Mouse (Mus musculus) testis, adult 2 months (tissue): ENCODE measurements around the gene Ski. TPM values are rescaled to one million over a fixed set of nuclear protein-coding genes. Genes with fewer than 3 reads are reported as not detected.

Experiments
- H3K27ac ChIP-seq: fragments of 200-500 bp; 2 replicates; pipeline ENCODE4 v1.5.1; 2012; ENCODE audit warnings: low read depth, low read length; ENCODE audit not compliant: control insufficient read depth, insufficient read depth
- H3K27me3 ChIP-seq: fragments of 200-500 bp; 2 replicates; pipeline ENCODE4 v1.6.1; 2012; ENCODE audit warnings: mild to moderate bottlenecking, low read length, moderate library complexity; ENCODE audit not compliant: control insufficient read depth, insufficient read depth
- H3K36me3 ChIP-seq: fragments of 200-500 bp; 2 replicates; pipeline ENCODE4 v1.6.1; 2012; ENCODE audit warnings: mild to moderate bottlenecking, low read length; ENCODE audit not compliant: control insufficient read depth, insufficient read depth
- H3K4me1 ChIP-seq: fragments of 200-500 bp; 2 replicates; pipeline ENCODE4 v1.6.1; 2012; ENCODE audit warnings: low read length; ENCODE audit not compliant: control insufficient read depth, insufficient read depth
- H3K4me3 ChIP-seq: fragments of 200-500 bp; 2 replicates; pipeline ENCODE4 v1.5.1; 2012; ENCODE audit warnings: low read depth, mild to moderate bottlenecking, low read length, moderate library complexity, mixed read lengths; ENCODE audit not compliant: control insufficient read depth
- CTCF ChIP-seq: fragments of 200-500 bp; IDR thresholded peaks from 2 replicates; pipeline ENCODE4 v1.5.1; 2012; ENCODE audit warnings: low read depth, mild to moderate bottlenecking, inconsistent platforms, low read length, moderate library complexity; ENCODE audit not compliant: control insufficient read depth, insufficient read depth, insufficient replicate concordance
- POLR2A ChIP-seq: fragments of 200-500 bp; IDR thresholded peaks from 2 replicates; pipeline ENCODE4 v1.6.1; 2012; ENCODE audit warnings: low read depth, mild to moderate bottlenecking, inconsistent platforms, low read length, moderate library complexity; ENCODE audit not compliant: control insufficient read depth
- polyA plus RNA-seq: library from polyadenylated mRNA; depleted of rRNA; stranded (reverse); fragments of >200 nt; gene quantifications from 2 replicates; pipeline ENCODE4 v1.2.3, GENCODE M21; 2012

Ski gene
- polyA plus RNA-seq, 1 experiment = 5.0 TPM

- H3K4me3 ChIP-seq = no peak overlapping the region
- no peaks in the 10 kb centered on the region for H3K36me3 ChIP-seq
- TF ChIP-seq POLR2A = no peak
- no peak for TF ChIP-seq CTCF
- H3K27me3 ChIP-seq = no peaks in the 10 kb centered on the region
- H3K27ac ChIP-seq = no peak overlapping the region
- peaks cover 8% of the 10 kb centered on the region for H3K4me1 ChIP-seq
Measured at GRCm38 (mm10) chr4:155208613-155209012, 13.8 kb downstream of the Ski start.

DNA sequence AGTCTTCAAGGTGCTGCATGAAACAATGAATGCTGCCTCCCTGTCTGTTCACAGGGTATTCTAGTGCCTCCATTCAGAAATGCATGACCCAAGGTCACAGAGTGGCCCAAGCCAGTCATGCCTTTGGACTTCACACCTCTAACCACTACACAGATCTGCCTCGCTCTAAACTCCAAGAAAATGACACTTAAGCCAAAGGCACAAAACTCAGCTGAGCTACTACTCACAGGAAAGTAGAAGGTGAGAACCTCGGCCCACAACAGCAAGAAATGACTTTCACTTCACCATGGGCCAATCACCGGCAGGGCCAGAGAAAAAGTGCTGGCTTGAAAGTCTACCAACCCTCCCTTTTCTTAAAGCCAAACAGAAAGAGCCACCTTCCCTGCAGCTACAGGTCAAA is 14.6 kb downstream of the Ski start:
- peaks cover 8% of the 10 kb centered on the region for H3K4me1 ChIP-seq
- no peak overlapping the region for H3K4me3 ChIP-seq
- TF ChIP-seq POLR2A (no peak), CTCF (no peak)
- no peaks in the 10 kb centered on the region for H3K36me3 ChIP-seq
- no peak overlapping the region for H3K27ac ChIP-seq
- no peaks in the 10 kb centered on the region for H3K27me3 ChIP-seq

- no peak for TF ChIP-seq CTCF
- no peak for TF ChIP-seq POLR2A
- no peak overlapping the region for H3K27ac ChIP-seq
- peaks cover 11% of the 10 kb centered on the region for H3K4me1 ChIP-seq
- H3K27me3 ChIP-seq = no peaks in the 10 kb centered on the region
- no peak overlapping the region for H3K4me3 ChIP-seq
- H3K36me3 ChIP-seq = no peaks in the 10 kb centered on the region
Measured at GRCm38 (mm10) chr4:155206498-155206897, 15.9 kb downstream of the Ski start.

GRCm38 (mm10) chr4:155205919-155206318 is 16.5 kb downstream of the Ski start:
- TF ChIP-seq CTCF (no peak), POLR2A (no peak)
- Histone ChIP-seq H3K4me3 (no peak overlapping the region), H3K27me3 (no peaks in the 10 kb centered on the region), H3K4me1 (peaks cover 11% of the 10 kb centered on the region), H3K36me3 (no peaks in the 10 kb centered on the region), H3K27ac (no peak overlapping the region)

- peaks cover 11% of the 10 kb centered on the region for H3K4me1 ChIP-seq
- no peak overlapping the region for H3K4me3 ChIP-seq
- TF ChIP-seq POLR2A = no peak
- no peak for TF ChIP-seq CTCF
- H3K27me3 ChIP-seq = no peaks in the 10 kb centered on the region
- H3K36me3 ChIP-seq = no peaks in the 10 kb centered on the region
- no peak overlapping the region for H3K27ac ChIP-seq
Measured at GRCm38 (mm10) chr4:155201764-155202163, 20.6 kb downstream of the Ski start.

DNA sequence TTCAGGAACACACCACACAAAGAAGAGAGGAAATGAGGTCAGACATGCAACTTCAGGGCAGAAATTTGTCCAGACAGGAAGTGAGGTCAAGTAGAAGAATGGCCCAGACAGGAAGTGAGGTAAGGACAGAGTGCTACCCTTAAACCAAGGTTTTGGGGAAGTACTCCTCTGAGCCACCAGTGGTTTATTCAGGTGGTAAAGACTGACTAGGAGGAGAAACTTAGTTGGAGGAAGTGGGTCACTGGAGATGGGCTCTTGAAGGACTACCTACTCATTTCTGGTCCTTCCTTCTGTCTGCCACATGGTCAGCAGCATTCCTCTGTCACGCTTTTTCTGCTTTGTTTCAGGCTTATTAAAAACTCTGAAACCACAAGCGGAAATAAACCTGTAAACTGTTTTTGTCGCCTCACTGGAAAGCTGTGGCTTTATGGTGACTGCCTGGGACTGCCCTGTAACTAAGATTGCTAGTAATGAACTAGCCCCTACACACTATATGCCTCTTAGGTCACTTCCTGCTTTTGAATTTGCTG is 21.5 kb downstream of the Ski start:
- H3K4me3 ChIP-seq = no peak overlapping the region
- H3K4me1 ChIP-seq = peaks cover 10% of the 10 kb centered on the region
- H3K27me3 ChIP-seq = no peaks in the 10 kb centered on the region
- no peaks in the 10 kb centered on the region for H3K36me3 ChIP-seq
- TF ChIP-seq POLR2A (no peak), CTCF (no peak)
- H3K27ac ChIP-seq = no peak overlapping the region

DNA sequence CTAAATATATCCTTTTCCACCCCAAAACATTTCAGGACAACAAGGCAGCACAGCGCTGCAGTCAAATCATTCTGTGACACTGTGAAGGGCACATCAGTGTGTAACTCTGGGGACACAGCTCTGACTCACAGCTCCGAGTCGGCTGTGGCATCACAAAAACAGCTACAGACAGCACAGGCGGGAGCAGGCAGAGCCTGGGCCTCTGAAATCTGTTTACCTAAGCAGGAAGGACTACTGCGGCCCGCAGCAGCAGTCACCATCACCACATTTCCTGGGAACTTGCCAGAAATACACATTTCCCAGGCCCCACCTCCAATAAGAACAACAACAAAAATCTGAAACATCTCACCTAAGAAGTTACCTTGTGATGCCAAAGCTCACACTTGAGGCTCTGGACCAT is 24.7 kb downstream of the Ski start:
- H3K4me3 ChIP-seq = no peak overlapping the region
- H3K27me3 ChIP-seq = no peaks in the 10 kb centered on the region
- H3K4me1 ChIP-seq = peaks cover 3% of the 10 kb centered on the region
- TF ChIP-seq POLR2A = no peak
- no peak for TF ChIP-seq CTCF
- H3K27ac ChIP-seq = no peak overlapping the region
- H3K36me3 ChIP-seq = no peaks in the 10 kb centered on the region

GRCm38 (mm10) chr4:155195204-155195603 is 27.2 kb downstream of the Ski start:
- TF ChIP-seq POLR2A (no peak), CTCF (no peak)
- peaks cover 6% of the 10 kb centered on the region for H3K4me1 ChIP-seq
- H3K4me3 ChIP-seq = no peak overlapping the region
- no peaks in the 10 kb centered on the region for H3K27me3 ChIP-seq
- no peaks in the 10 kb centered on the region for H3K36me3 ChIP-seq
- no peak overlapping the region for H3K27ac ChIP-seq
